Mouse (Mus musculus) thymus, postnatal 10 days (tissue): ENCODE results near the gene Gm27021.

Source experiments
- DNase-seq, 2 experiments: peaks; one replicate each; pipeline ENCODE4 v3.0.0; 2021; ENCODE audit warnings: low spot score in 2 of 2

The Gm27021 gene

DNA sequence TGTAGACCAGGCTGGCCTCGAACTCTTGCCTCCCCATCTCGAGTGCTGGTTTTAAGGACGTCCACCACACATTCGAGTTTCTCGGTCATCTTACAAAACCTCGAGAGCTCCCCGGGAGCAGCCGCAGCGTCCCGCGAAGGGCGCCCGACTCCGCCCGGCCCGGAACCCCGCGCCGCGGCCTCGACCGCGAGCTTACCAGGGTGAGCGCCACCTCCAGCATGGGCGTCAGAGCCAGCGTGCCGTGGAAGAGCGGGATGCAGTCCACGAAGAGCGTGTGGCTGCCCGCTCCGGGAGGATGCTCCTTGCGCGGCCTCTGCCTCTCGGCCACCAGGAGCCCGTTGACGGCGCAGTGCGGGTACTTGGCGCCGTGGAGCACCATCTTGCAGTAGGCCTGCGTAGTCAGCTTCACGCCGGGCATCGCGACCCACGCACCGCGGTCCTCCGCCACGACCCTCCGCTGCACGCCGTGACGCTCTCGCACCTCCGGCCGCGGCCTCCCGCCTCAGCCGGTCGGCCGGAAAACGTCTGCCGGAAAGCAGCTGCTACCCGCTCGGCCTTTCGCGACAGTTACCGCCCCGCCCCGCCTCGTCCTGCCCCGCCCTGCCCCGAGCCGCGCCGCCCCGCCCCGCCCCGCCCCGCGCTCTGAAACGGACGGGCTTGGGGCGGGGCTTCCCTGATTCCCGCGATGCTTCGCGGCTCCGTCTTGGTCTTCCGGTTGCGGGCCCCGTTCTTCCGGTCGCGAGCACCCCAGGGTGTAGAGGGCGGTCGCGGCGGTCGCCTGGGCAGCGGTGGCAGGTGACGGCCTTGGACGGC, at the start of gene Gm27021, which contains the start of gene Cox4i1:
Gene Gm27021, minus strand, starts transcription at position 519 of the 813 bp plus-strand sequence.
Gene Cox4i1, plus strand, starts transcription at position 662 of the 813 bp plus-strand sequence.
- DNase-seq = peak; percentile 84 to 95

DNA sequence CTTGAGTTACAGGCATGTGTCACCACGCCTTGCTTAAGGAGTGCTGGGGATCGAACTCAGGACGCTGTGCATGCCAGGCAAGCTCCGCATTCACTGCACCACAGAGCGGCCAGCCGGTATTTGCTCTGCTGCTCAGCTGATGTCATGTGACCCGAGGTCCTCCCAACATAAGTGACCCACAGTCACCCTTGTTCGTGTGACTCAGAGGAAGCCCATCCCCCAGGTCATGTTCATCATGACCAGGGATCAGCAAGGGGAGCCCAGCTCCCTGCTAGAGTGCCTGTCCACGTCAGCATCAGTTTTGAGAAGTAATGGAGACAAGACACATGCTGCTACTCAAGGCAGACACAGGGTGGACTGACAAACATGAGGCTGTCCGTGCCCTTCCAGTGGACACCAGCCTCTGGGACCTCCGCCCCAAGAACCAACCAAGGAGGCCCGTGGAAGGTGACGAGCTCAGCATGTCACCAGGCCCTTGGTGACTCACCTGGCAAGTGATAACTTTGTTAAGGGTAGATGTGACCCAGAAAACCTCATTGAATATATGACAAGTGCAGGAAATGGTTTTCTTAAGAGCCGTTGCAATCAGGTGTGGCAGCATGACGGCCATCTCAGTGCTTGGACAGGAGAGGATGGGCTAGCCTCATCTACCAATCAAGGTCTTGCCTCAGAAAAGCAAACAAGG, 48.3 kb upstream of the Gm27021 start:
- no peak for DNase-seq

- DNase-seq = no peak
Observed at GRCm38 (mm10) chr8:120715200-120715599, 47.3 kb upstream of the Gm27021 start.

GRCm38 (mm10) chr8:120709176-120709575, 41.3 kb upstream of the Gm27021 start:
- DNase-seq = no peak

DNA sequence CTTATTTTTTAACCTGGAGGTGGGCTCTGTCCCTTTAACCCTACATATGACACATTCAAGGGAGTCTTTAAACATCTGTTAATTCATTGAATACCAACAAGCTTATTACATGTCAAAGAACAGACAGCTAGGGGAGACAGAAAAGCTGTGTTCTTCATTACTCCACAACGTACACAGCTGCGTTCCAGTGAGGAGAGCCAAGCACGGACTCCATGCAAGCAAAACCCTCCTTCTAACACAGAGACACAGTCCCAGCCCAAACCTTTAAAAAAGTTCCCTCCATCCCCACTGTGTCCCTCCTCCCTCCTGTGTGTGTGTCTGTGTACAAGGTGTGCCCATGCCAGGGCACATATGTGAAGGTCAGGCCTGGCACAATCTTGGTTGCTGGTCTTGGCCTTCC, 38.3 kb upstream of the Gm27021 start:
- DNase-seq = no peak

GRCm38 (mm10) chr8:120705163-120705562, 37.3 kb upstream of the Gm27021 start:
- no peak for DNase-seq

DNA sequence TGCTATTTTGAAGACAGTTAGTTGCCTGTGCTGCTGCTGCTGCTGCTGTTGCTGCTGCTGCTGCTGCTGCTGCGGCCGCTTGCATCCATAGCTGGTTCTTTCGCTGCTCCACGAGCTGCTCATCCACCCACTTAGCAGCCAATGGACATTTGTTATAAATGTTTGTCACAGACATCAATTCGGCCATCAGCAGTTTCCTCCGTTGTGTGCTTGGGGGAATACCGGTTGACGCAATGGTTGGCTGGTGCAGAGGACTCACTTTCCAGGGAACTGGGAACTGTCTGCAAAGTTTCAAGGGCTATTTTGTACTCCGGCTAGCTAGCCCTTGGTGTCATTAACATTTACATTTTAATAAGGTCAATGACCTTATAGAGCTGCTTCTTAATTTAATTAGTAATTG, 36.3 kb upstream of the Gm27021 start:
- no peak for DNase-seq

DNA sequence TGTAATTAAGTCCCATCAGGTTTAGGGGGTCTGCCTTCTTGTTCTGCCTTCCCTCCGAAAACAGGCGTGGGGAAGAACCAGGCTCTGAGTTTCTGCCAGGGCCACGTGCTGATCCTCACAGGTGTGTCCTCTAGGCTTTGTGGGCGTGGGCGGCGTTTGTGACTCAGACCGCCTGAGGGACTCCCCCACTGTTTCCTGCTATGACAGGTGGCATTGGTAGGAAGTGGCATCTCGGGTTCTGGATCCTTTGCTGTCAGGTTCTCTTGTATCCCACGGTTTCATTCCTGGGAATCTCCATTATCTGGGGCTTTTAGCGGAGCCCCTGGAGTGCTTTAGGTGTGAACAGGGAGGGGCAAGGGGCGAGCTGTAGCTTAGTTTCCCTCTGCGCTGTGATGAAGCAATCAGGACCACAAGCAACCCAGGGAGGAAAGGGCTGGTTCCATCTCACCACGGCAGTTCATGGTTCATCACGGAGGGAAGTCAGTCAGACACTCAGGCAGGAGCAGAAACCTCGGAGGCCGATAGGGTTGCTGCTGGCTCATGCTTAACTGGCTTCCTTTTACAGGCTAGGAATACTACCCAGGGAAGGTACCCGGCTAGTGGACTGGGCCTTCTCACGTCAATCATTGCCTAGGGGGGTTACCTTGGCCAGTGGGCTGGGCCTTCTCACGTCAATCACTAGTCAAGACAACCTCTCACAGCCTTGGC, 34.0 kb upstream of the Gm27021 start:
- peak; percentile 74 to 75 for DNase-seq

DNA sequence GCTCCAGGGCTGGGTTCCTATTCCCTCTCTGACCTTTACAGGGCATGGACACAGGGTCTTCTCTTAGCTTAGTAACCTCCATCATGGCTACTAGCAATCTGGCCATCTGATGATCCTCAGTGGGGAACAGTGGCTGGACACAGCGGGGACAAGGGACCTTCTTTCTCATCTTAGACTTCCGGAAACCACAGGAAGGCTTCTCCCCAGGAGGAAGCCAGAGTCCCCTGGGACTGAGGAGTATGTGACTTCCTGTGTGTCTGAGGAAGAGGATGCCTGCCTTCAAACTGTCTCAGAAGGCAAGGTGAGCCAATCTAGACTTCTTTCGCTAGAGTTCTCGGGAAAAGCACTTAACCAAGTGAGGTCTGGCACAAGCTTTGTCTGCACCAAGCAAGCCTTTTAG, 32.2 kb upstream of the Gm27021 start:
- DNase-seq = no peak

DNA sequence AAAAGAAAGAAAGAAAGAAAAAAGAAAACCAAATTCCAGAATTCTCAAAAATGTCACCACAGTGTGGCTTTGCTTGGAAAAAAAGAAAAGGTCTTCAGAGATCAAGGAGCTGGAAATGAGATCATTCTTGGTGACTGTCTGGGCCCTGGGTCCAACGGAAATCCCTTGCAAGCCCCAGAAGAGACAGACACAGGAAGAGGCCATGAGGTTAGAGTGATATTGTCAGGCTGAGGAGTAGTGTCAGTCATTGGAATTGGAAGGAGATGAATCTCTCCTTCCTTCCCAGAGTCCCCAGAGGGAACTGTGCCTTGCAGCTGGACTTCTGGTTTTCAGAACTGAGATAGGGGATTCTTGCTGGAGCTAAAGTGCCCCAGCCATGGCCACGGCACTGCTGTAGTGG, 31.7 kb upstream of the Gm27021 start:
- no peak for DNase-seq

DNA sequence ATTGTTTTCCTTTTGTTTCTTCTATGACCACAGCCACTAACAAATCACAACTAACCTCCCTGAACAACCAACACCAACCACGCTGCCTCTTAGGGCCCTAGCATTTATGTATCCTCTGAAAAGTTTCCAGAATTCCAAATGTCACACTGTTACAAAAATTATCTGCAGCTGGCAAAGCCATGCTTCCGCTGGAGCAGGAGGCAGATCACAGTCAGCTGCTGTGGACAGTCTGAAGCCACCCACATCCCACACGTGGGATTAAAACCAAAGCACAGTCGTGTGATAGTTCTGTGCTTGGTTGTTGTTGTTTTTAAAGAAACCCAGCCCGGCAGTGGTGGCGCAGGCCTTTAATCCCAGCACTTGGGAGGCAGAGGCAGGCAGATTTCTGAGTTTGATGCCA, 31.2 kb upstream of the Gm27021 start:
- no peak for DNase-seq

DNA sequence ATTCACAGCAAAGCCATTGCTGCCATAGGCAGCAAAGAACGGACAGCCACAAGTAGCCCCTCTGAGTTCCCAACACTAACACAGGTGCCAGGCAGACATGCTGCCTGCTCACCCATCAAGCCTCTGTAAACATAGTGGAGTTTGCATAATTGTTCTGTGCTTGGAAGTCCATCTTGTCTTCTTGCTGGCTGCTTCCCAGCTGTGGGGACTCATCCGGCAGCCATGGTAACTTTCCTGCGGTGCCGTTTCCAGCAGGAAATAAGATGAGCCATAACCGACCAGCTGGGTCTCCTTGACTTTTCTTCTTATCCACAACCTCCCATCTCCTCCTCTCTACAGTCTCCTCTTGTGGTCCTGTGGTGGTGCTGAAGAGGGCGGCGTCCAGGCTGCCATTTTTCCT, 30.5 kb upstream of the Gm27021 start:
- no peak for DNase-seq

GRCm38 (mm10) chr8:120697979-120698272, 30.0 kb upstream of the Gm27021 start:
- DNase-seq = peak in 1 of 2 experiments; percentile 43

DNA sequence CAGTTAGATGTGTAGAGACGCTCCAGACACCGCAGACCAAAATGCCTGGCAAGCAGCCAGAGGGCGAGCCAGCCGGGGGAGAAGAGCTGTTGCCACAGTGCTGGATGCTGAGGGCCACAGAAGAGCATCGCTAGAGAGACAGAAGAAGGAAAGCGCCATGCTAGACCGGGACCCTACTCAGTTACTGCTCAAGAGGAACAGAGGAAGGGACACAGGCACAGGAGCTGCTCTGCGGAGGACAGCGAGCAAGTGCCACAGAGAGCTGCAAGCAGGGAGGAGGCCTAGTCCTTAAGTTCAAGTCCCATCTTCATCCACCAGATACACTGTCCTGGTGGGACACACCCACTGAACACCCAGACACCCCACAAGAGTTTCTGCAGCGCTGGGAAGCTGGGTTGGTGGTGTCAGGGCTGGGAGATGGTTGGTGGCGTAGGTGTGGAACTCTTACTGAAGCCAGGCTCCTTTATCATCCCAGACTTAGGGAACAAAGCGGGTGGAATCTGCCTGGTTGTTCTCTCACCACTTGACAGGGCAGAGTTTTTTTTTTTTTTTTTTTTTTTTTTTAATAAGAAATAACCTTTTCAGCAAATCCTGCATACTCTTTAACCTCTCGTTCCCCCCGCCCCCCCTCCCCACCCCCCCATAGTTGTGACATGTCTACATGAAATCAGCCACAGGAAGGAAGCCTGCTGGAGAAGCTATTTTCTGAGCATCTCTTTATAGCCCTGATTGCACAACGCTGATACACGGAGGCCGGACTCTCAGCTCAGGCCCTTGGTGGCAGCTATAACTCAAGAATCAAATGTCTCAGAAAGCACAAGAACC, 29.5 kb upstream of the Gm27021 start:
- peak; percentile 69 to 72 for DNase-seq

DNA sequence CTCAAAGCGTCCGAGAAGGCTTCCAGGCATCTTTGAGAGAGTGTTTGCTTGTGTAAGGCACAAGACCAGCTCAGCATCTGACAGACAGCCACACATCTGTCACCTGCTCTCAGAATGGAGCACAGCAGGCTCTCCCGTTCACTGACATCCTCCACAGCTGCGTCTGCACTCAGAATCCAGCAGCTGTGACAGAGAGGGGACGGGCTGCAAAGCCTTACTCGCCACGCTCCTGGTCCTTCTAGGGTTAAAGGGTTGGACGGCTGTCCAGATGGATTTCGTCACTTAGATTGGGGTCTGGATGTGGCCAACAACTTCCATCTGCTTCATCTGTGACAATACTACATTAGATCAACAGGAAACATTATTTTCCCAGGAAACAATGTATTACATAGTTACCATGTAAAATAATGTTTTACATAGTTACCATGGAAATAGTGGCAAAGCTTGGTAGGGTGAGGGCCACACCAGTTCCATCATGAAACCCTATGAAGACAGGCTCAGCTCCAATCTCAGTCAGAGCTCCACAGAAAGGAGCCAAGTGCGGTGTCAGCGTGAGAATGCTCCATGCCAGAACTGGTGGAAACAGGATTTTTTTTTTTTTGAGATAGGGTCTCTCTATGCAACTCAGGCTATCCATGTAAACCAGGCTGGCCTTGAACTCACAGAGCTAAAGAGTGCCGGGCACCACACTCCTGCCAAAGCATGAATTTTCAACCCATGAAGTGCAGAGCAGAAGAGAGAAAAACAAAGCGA, 28.7 kb upstream of the Gm27021 start:
- DNase-seq = peak; percentile 65 to 74

- DNase-seq = no peak
Observed at GRCm38 (mm10) chr8:120693861-120694493, 26.1 kb upstream of the Gm27021 start.

- no peak for DNase-seq
Observed at GRCm38 (mm10) chr8:120692934-120693333, 25.1 kb upstream of the Gm27021 start.

- no peak for DNase-seq
Observed at GRCm38 (mm10) chr8:120688511-120688910, 20.6 kb upstream of the Gm27021 start.

GRCm38 (mm10) chr8:120687786-120688185, 19.9 kb upstream of the Gm27021 start:
- no peak for DNase-seq

DNA sequence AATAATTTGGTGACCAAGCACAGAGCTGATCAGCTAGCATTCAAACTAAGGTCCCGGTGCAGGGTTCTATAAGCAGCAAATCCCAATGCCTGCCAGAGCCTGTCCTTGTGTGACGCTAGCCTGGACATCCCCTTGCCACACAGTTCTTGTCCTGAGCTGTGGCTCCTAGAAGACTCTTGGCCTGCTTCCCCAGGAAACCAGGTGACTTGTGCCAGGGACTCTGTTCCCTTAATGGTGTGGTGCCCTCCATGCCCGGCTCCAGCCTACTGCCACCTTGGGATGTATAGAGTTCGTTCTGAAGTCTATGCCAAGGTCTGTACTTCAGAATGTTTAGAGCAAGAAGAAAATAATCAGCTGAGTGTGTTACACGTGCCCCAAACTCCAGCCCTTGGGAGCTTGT, 18.7 kb upstream of the Gm27021 start:
- no peak for DNase-seq

DNA sequence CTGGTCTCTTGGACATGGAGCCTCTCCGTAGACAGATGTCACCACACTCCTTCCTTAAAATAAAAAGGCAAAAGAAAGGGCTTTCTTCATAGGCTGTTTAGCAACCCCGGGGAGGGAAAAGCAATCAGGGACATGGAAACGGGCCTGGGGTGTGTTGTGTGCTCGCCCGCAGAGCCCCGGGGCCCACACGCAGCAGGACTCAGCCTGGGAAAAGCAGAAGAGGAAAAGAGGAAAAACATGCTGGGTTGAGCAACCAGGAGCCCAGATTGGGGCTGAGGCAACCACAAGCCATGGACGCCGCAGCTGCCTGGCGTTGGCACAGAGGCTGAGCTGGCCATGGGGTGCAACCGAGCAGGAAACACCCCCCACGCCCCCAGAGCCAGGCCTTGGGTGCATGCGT, 18.2 kb upstream of the Gm27021 start:
- DNase-seq = no peak
